Mouse (Mus musculus) adrenal gland, adult 8-10 months (tissue): ENCODE data around the gene Gtpbp6. TPM values are rescaled to one million over a fixed set of nuclear protein-coding genes. Genes with fewer than 3 reads are reported as not detected.
"Not testable (repeated sequence)": the region's sequence is repeated elsewhere in the genome, so short reads cannot be mapped to it uniquely, and the experiment has no call there.

Experiments
- DNase-seq: peaks from one replicate; pipeline ENCODE4 v3.0.0; 2022
- total RNA-seq, 4 experiments: library from RNA; stranded (reverse); gene quantifications; 2 replicates each; pipeline ENCODE4 v1.2.4; 2022

Gtpbp6 gene
- 10 to 100 TPM; 58.4 to 73.9 (median 65.9) TPM for total RNA-seq

DNA sequence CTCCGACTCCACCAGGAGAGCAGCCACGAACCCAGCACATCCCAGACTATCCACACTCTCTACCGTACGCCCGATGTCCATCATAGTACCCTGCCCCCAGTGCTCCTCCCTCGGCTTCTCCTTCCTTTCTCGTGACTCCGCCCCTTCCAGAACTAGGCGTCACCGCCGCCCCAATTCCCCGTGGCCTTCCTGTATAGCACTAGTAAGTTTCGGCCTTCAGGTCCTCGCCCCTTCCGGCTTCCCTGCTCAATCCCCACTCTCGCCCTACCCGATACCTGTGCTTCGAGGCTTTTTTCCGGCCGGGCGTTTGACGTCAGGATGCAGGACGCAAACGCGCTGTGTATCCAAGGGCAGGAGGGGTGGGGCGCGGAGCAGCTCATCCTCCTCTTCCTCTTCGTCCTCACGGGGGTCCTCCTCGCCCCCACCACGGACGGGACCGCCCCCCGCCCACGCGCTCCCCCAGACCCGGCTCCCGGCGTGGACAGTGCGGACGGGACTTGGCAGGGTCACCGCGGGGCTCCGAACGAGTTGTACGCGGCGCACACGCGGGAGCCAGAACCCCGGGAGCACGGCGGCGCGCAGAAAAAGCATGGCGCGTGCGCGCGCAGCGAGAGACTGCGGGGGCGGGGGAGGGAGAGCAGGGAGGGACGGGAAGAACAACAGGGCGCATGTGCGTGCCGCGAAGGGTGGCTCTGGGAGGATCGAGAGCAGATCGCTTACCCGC, at the start of gene Gtpbp6:
Gene Gtpbp6, minus strand, starts transcription at position 617 of the 724 bp plus-strand sequence.
- DNase-seq, result peak; percentile 96

DNA sequence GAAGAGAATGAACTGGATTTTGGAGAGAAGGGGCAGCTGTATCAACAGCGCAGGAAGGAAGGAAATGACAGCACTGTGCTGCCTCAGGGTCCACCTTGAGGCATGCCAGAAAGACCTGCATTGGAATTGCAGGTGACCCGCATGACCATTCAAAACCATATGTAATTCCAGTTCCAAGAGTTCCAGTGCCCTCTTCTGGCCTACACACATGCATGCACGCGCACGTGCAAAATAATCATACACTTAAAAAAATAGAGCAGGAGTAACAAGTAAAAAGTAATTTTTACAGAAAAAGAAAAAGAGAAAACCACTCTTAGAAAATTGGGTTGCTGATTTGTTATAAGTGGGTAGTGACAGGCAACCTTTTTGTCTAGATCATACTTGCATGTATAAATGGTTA, 35.0 kb upstream of the Gtpbp6 start:
- no peak for DNase-seq

DNA sequence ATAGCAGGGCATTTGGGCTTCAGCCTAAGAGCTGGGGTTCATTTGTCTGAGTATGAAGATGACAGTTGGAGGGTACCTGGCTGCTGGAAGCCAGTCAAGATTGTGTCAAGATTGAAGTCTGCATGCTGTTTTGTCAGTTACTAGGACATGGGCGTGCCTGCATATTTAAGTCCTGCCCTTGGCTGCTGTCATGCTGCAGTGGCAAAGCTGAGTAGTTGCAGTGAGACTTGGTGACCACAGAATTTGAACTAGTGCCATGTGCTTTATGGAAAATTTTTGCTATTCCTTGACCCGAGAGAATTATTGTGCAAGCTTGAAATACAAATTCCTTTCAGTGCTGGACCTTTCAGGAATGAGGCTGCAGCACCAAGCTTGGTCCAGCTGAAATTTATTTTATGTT, 34.3 kb upstream of the Gtpbp6 start:
- DNase-seq, result peak; percentile 46

DNA sequence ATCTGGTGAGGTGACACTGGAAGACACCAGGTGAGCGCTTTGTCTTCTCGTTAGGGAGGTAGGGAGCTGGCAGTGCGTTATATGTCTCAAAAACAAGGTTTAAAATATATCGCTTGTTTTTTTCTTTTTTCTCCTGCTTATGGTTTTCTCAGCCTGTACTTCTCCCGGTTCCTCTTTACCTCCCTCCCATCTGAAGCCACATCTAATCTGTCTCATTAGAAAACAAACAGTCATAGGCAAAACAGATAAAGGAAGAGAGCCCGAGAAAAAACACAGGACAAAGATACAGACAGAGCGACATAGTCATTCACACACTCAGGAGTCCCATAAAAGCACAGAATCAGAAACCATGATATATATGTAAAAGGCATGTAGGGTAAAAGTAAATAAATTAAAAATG, 32.4 kb upstream of the Gtpbp6 start:
- DNase-seq, result no peak

DNA sequence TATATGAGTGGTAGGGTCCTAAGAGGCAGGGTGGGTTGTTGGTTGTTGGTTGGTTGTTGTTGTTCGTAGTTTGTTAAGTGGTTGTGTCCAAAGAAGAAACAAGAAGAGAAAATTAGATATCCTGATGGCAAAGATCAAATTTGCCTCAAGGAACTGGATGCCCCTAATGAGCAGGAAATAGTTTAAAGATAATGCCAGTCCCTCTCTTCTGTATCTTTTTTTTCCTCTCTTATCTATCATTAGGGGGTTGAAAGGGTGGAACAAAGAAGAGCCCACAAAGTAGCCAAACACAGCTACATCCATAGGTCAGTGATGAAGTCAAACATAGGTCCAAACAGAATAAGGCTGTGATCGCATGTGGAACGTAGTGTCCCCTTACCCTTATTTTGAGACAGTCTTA, 31.3 kb upstream of the Gtpbp6 start:
- no peak for DNase-seq

DNA sequence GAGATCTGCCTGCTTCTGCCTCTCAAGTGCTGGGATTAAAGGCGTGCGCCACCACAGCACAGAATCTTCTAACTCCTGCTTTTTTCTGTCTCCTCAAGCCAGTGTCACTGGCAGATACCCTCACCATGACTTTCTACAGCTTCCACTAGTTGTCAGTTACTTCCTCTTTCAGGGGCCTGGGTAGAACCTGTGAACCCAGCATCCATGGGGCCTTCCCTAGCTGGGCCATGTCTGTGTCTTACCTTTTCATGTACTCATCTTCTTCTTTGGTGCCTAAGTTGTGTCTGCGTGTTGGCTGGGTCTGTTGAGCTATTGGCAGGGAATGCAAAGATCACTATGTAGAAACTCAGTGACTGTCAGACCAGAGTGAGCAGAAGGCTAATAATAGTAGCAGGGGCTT, 29.8 kb upstream of the Gtpbp6 start:
- DNase-seq, result no peak

DNA sequence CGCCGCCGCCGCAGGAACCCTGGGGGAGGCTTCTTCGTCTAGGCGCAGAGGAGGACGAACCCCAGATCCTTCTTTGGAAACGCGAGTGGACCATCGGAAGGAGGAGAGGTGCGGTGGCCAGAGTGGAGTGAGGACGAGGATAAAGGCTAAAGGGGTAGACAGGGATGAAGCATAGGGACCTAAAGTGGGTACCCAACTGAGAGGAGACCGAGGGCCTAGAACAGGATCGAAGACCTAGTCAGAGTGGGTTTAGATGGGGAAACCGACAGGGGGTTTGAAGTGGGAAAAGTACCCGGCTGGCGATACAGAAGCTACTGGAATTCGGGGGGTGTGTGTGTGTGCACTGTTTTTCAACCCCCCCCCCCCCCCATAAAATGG, 28.1 kb upstream of the Gtpbp6 start:
- no peak for DNase-seq

DNA sequence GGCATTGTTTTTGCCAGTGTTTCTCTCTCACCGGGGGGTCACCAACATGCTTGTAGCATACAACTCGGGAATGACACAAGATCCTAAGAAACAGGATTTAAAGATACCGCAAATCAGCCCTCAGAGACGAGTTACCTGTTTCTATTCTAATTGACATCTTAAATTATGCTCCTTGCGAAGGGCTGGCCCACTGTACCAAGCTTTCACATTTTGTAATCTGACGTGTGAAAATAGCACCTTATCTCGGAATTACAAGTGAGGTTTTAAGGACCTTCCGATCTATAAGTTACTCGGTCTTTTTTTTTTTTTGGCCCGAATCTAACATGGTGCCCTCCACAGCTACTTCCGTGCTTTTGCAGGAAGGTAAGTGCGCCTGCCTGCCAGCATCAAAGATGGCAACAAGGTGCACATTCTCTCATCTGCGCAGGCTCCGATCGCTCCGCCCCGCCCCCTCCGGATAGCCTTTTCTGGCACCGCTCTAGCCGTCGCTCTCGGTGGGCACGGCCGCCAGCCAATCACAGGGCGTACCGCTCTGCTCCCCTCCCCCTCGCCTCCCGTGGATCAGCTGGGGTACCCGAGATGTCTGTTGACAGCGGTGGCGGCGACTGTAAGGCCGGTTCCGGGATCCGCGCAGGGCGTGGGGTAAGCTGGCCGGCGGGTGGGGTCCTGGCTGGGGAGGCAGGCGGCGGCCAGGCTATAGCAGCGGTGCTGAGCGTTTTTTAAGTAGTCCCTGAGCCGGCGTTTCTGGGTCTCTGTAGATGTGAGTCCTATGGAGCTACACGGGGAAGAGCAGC, 27.5 kb upstream of the Gtpbp6 start, which contains the start of gene Chfr:
Gene Chfr, plus strand, starts transcription at position 550 of the 794 bp plus-strand sequence.
- DNase-seq, result peak; percentile 99

DNA sequence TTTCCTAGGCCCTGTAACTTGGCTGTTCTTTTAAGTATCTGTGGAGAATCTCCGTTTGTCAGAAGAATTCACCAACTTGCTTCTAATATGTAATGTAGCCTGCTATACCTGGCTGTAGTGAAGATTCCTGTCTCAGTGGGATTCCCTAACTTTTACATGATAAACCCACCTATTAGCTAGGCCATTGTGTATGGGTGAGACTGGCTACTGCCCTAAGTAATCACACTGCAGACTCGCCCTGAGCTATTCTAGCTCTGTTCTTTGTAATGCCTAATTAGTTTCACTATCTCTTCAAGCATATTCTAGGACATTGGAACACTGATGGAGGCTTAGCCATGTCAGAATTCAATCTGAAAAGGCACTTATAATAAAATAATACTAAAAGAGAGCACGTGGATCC, 14.4 kb upstream of the Gtpbp6 start:
- not testable (repeated sequence) for DNase-seq

DNA sequence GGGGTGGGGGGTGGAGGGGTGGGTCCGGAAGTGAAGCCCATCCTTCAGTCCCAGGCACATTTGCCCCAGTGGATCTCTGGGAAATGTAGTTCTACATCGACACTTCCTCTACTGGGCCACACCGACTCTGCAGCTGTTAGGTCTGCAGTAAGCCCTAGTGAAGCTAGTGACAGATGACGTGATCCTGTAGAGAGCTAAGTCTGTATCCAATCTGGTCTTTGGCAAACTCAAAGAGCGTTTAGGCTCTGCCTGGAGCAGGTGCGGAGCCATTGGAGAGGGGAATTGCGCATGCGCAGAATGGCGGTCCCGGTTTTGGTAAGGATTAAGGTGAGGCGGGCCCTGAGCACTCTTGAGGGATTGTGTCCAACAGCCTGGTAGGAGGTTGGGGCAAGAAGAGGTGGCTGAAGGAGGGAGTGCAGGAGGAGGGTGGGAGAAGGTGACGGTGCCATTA, 2.0 kb upstream of the Gtpbp6 start, which contains the start of gene Zfp605:
Gene Zfp605, plus strand, starts transcription at position 102 of the 451 bp plus-strand sequence.
- DNase-seq, result peak; percentile 86

DNA sequence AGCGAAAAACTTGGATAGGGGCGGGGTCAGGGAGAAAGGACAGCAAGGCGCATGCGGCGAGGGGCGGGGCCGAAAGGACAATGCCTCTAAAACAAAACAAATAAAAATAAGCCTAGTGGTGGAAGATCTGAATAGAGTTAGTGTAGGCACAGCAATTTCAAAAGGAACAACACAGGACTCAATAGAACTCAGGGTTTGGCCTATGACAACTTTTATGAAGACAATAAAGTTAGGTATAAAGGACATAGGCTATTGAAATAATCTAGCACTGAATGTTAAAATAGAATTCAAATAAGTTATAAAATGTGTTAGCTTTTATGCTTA, 270 bp upstream of the Gtpbp6 start:
- DNase-seq, result no peak

DNA sequence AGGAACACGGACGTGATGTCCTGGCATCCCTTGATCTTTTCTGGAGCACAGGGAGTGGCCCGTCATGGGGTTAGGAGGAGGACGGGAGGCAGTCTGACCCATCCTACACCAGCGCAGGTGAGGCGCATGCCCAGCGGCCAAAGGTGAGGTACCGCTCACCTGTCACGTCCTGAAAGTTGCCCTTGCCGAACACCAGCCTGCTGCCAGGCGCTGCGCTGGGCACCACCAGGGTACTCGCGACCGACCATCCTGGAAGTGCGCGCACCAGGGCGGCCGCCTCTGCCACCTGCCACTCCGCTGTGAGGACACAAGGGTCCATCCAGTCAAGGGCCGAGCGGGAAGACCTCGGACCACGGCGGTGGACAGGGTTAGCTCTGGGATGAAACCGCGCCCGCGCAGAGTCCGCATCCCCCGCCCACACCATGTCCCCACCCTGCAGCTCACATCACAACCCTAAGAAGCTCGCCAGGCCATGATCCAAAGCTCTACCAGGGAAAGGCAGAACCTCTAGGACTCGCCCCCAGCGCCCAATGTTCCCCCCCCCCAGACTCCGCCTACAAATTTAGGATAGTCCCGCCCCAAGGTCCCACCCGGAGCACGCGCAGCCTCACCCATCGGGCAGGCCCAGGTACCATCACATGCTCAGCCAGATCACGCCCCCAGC, 964 bp downstream of the Gtpbp6 start:
- DNase-seq, result peak; percentile 40

DNA sequence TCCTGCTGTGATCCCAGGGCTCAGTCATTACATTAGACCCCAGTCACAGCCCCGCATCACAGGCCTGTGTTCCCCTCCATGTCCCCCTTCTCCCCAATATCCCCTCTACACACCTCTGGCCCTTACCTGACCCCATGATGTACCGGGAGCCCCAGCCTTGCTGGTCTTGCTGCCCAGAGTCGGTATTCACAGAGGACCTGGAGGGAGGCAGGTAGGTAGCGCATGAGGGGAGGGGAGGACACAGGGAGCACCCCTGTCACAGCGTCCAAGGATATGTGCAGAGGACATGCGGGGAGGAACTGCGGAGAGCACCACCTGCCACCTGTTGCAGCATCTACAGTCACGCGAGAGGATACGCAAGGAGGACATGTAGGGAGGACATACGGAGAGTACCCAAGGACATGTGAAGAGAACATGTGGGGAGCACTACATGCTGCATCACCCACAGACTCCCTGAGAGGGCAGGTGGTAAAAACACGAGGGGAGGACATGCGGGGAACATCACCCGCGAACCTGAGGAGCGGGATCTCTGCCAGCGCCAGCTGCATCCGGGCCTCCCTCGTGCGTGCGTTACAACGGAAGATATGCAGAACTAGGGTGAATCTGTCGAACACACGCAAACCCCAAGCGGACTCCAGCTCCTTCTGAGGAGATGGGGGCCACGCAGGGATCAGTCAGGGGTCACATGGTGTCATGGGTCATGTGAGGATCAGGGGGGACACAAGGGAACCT, 1.7 kb downstream of the Gtpbp6 start:
- peak; percentile 12 for DNase-seq

DNA sequence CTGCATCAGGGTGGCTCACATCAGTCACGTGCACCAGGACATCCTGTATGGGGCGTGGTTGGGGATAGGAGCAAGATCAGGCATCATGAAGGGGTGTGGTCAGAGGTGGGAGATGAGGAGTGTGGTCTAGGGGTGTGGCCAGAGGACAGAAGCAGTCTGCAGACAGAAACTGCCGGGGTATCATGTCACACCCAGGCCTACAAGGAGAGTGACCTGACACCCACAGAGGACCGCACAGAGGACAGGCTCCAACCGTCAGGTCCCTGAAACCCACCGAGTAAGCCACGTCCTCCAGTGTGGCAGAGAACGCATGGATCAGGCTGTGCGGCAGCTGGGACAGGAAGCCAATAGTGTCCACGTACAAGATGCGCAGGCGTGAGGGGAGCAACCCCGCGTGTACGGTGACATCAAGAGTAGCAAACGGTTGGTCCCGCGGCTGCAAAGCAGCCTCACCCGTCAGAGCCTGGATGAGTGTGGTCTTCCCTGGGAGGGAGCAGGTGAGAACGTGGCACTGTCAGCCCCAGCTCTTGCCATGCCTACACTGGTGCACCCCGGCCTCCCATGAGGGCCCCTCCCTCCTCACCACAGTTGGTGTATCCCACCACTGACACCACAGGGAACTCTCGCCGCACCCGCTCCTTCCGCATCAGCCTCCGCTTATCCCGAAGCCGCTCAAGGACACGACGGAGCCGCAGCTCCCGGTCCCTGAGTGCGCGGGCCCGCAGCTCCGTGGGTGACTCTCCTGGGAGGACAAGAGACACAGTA, 3.2 kb downstream of the Gtpbp6 start:
- DNase-seq, result peak; percentile 21

DNA sequence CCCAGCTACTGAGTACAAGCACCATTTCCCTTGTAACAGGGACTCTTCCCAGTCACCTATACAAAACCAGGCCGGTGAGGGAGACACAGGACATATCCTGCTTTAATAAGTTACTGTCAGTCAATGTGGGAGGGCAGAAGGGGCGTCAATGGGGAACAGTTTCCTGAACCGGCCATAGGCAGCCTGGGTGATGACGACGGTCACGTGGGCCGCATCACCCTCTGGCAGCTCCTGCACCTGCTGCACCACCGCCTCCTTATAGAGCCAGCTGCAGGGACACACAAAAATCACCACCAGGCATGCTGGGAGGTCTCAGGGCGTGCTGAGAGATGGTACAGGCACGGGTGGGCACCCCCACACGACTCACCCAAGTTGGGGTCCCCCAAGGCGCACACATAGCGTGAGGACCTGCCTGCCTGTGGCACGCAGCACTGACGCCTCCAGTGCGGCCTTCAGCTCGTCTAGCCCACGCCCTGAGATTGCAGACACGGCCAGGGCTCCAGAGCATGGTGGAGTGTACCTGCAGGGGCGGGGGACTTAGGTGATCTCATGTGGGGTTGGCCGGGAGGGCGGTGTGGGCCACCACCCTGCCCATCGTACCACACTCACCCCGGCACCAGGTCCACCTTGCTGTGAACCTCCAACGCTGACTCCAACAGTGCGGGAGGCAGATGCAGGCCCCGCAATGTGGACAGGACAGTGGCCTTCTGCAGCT, 3.9 kb downstream of the Gtpbp6 start:
- DNase-seq, result peak; percentile 11

DNA sequence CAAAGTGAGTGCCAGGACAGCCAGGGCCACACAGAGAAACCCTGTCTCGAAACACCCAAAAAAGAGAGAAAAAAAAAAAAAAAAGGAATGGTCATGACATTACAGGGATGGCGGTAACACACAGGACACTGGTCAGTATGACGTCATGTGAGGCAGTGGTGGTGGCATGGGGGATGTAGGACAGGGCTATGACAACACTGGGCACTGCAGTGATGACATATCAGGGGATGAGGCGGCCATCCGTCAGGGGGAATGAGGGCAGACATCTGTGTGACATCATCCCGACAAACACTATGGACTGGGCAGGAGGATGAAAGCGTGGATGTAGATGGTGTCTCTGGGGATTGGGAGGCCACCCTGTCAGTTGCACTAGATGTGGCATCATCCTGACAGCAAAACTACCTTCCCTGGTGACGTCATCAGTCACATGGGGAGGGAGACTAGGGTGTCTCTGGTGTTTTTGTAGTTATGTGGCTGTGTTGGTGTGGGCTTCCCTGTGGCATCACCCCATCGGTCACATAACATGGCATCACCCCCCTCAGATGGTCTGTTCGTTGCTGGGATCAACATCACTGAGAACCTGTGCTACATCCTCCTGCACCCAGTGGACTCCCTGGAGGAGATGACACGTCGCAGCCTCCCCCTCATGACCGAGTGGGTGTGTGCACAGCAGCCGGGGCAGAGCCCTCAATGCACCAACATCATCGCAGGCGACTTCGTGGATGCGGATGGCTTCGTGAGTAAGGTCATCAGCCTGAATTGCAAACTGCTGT, 5.0 kb downstream of the Gtpbp6 start:
- peak; percentile 6 for DNase-seq

DNA sequence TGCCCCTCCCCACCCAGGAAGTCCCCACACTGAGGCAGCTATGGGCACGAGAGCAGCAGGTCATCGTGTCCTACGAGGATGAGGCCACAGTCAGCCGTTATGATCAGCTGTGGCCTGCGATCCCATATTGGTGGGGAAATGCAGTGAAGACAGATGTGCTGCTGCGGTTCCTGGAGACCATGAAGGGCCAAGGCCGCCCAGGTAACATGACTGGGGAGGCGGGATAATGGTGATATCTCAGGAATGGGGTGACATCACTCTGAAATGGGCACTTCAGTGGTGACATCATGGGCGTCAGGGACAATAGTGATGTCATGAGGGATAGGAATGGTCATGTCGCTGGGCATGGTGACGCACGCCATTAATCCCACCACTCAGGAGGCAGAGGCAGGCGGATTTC, 5.6 kb downstream of the Gtpbp6 start:
- no peak for DNase-seq

DNA sequence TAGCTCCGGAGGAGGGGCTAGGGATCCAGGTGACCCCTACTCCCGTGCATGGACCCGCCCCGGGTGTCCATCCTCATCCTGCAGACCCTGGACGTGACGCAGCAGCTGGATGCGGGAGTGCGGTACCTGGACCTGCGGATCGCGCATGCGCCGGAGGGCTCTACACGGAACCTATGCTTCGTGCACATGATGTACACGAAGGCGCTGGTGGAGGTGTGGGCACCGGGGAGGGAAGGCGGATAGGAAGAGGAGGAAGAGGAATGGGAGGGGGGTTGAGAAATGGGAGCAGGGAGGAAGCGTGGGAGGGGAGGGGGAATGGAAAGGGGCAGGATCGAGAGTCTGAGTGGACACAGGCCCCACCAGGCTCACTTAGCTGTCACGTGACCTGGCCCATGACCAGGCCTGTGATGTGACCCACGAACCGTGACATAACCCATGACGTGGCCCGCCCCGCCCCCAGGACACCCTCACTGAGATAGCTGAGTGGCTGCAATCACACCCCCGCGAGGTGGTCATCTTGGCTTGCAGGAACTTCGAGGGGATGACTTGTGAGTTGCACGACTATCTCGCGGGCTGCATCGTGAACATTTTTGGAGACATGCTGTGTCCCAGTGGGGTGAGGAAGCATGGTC, 6.2 kb downstream of the Gtpbp6 start:
- DNase-seq, result peak; percentile 23

DNA sequence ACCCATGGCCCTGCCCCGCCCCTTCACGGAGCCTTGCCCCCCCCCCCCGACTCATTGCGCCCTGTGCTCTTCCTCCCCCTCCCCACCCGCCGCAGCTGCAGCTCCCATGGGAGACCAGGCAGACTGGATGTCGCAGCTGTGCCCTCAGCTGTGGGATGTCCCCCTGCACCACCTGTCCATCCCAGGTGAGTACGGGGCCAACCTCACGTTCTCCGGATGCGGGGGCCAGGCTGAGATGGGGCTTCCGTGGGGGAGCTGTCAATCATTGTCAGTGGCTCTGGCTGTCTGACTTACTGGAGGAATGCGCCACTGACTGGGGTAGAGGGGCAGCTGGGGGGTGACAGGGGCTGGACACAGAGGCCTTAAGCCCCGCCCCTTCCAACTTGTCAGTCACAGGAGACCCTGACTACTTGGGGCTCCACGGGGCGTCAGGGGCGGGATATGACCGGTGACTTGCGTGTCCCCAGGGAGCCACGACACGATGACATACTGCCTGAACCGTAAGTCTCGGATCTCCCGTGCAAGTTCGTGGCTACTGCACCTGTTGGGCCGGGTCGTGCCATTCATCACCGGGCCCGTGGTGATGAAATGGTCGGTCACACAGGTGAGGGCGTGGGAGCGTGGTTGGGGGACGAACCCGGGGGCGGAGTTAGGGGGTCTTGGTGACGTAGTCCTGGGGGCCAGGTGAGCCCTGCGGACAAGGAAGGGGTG, 6.9 kb downstream of the Gtpbp6 start:
- DNase-seq, result peak; percentile 15
